Mouse (Mus musculus) cerebellum, adult 9-10 months (tissue): ENCODE results near the gene Xcl1.
A peak's percentile ranks its signal among the peaks of the same experiment; 100 is the strongest.

Experiments
- DNase-seq: peaks from one replicate; pipeline ENCODE4 v3.0.0; 2022

The Xcl1 gene

DNA sequence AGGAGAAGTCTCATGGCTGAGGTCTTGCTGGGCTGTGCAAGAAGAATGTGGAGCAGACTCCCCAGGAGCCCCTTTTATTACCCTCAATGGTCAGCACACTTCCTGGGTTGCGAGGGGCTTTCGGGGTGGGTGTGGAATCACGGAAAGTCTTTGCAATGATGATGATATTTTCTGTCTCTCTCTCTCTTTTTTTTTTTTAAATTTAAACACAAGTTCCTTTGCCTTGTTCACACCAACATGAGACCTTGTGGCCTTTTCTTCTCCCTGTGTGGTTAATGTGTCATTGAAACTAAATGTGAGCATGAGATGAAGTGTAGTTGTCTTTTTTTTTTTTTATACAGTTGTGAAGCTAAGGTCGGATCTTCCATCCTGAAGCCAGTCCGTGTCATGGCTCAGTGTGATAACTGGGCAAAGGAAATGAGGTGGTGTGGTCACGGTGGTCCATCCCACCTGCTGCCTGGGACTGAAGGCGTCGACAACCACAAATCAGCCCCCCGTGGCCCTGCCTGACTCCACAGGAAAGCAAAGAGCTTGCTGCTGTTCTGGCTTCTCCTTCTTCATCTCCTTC, at the start of gene Xcl1:
Xcl1 (minus strand) TSS at position 51 of the 568 bp plus-strand sequence.
- DNase-seq: no peak

DNA sequence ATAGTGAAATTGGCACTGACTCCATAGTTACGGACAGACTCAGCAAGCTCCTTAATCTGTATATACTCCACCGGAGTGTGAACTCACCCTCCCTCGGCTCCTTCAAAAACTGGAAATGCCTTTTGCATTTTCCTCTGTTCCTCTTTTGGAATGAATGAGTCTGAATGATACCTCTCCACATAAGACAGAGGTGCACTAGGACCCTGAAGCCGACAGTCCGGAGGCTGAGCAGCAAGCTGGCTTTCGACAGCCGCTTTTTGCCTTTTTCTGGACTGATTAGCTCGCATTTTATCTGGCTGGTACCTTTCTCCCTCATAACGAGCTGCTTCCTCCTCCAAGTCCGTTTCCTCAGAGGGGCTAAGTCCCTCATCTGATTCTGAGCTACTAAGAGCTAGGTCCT, 49.4 kb upstream of the Xcl1 start:
- peak; percentile 27 for DNase-seq

DNA sequence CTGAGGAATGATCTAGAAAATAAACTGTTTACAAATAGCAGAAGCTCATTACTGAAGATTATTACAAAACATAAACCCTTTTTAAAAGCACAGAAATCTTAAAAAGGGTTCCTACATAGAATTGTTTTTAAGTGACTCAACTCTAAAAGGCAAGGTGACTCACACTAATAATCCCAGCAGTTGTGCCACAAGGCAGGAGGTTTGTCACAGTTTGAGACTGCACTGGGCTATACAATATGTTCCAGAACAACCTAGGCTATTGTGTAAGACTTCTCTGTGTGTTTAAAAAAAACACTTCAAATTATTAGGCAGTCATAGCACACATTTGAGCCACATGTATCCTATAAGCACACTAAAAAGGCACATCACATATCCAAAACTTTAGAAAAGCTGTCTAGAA, 42.0 kb upstream of the Xcl1 start:
- DNase-seq: no peak

DNA sequence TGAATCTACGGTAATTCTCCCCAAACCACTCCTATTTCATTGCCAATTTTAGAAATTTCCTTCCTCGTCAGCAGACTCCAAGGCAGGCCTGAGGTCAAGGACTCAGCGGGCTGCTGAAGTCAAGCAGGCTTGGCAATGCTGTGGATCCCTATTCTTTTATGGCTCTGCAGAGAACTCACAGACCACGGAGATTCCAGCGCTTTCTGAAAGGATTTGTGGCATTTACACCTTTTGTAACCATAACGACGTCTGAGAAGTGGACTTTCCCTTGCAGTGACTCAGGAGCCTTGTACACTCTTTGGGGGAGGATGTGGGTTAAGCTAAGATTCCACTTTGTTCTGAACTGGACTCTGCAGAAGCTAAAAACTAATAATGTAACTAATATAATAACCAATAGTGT, 40.4 kb upstream of the Xcl1 start:
- DNase-seq: no peak

DNA sequence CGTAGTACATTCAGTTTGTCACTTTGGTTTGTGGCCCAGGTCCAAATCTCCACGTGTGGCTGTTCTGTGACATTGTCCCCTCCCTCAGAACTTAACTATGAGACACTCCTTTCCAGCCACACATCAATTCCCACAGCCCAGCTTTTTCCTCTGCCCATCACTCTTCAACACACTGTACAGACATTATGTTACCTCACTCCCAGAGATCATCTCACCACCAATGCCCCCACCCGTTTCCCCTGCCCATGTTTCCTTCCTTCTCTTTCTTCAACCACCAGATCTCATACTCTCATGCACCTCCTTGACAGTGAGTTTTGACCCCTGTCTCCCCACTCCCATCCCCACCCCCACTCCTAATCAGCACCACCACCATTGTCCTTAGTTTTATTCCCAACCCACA, 39.9 kb upstream of the Xcl1 start:
- DNase-seq: no peak

DNA sequence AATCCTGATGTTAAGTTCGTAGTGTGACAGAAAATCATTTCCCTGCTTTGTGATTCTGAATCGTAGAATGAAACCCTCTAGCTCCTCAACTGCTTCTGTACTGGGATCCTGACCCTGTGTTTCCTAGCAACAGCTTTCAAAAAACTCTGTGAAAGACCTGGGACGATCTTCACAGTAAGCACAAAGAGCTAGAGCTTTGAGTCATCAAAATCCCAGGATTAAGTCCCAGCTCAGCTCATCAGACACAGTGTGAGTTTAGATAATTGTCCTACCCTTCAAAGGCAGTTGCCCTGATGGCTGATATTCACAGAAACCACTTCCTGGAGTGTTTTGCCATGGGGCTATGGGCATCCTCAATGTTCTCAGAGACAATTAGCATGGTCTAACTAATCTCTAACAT, 38.5 kb upstream of the Xcl1 start:
- DNase-seq: no peak

DNA sequence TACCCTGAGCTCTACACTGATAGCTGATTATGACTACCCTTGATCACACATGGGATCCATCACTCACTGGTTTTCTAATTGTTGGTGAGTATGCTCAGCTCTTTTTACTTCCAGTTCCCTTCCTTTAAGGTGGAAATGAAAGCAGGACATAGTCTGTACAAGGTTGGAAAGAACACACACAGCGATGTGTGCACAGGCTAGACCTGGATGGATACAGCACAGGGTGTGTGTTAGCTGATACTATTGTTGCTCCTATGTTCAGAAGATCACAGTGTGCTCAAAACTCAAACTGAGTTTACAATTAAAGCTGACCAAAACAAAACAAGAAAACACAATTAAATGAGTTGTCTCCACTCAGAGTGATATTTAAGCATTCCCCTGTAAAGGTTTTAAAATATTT, 38.0 kb upstream of the Xcl1 start:
- DNase-seq: no peak

DNA sequence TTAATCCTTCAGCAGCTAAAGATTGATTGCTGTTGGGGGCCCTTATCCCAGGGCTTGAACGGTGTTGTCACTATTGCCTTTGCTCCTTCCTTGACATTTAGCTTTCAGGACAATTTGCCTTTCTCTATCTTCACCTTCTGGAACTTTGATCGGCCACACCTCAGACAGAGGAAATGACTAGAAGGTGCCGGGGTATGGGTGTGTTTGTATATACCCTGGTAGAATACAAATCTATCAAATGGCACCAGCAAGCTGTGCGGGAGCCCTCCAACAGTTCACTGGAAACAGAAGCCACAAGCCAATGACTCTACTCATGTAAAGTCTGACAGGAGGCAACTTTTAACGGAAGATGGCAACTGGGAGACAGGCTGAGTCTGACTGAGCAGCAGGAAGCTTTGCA, 37.4 kb upstream of the Xcl1 start:
- DNase-seq: no peak

DNA sequence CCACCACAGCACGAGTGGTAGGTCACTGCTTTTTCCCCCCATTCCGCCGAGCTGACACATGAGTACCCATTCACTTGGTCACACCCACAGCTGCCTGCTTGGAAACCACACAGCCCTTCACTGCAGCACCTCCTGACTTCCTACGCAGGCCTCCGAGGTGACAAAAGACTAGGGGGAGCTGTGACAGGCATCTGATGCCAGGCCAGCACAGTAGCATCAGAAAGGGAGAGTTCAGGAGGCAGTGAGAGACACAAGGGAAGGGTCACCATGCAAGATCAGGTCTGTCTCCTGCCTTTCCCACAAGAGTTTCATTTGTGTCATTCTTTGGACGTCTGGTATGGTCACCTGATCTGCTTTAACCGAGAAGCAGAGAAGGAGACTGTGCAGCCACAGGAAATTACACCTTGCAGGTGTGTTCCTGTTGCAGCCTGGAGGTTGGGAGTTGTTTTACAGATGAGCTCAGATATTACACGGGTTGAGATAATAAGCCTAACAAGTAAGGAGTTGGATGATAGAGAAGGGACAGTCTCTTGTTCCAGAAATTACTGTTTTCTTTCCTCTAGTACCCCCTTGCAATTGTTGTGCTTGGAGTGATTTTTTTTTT, 30.9 kb upstream of the Xcl1 start:
- no peak for DNase-seq

DNA sequence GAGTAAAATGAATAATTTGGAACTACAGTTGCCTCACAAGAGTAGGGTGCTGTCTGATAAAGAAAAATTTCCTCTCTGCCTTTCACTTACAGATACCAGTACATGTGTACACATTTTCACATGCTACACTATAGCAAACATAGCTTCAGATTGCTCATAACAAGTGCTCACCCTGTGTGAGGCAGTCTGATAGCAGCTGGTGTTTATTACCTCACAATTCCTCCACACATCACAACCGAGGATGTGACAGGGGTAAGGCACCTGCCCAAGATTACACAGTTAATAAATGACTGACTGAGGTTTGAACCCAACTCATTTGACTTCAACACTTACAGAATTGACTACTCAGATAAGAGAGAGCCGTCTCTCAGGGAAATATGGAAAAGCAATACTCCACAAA, 25.3 kb upstream of the Xcl1 start:
- DNase-seq: no peak

DNA sequence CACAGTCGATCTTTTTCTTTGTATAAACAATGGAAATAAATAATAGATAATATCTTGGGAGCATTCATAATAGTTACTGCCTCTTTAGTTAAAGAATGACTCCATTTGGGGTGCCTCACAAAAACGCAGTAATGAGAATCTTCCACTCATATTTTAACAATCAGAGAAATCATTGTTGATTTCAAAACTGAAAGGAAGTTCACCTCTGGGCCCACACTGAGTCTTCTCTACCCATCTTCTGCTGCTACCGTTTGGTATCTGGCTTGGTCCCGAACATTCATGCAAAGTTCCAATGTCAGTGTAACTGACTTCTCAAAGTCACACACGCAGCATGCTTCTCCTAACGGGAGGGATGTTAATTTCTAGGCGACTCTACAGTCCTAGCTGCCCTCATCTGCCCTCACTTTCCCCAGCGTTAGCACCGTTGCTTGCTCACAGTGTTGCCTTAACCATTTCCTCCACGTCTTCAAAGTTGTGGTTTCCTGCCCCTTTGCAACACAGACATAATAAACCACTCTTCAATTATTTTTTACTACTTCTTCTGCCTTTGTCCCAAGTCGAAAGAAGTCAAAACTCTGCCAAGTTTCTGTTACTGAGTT, 24.6 kb upstream of the Xcl1 start:
- DNase-seq: no peak

DNA sequence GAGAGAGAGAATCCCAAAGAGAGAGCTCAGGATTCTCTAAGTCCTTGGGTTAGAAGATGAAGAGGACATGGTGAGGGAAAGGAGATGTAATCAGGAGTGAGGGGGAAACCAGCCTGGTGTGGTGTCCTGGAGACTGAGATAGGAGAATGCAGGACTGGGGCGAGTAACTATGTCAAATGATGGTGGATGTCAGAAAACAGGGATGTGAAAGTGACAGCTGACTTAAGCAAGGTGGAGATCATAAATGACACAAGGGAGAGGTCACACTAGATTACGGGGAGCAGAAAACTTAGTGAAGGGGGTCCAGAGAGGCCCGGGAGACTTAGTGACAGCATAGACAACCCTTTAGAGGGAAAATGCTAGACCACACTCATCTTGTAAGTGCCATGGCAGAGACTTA, 23.8 kb upstream of the Xcl1 start:
- no peak for DNase-seq

DNA sequence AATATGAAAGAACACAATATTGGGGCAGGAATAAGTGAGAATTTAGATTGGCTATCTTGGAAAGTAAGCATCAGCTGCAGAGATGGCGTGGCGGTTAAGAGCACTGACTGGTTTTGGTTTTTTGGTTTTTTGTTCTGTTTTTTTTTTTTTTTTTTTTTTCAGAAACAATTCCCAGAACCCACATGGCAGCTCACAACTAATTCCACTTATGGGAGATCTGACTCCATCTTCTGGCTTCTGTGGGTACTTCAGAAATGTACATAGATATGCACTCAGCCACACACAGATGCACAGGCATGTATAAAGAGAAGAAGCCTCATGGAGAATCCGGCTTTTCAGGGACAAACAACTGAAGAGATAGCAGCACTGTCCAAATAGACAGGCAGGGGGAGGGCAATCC, 22.6 kb upstream of the Xcl1 start:
- no peak for DNase-seq

DNA sequence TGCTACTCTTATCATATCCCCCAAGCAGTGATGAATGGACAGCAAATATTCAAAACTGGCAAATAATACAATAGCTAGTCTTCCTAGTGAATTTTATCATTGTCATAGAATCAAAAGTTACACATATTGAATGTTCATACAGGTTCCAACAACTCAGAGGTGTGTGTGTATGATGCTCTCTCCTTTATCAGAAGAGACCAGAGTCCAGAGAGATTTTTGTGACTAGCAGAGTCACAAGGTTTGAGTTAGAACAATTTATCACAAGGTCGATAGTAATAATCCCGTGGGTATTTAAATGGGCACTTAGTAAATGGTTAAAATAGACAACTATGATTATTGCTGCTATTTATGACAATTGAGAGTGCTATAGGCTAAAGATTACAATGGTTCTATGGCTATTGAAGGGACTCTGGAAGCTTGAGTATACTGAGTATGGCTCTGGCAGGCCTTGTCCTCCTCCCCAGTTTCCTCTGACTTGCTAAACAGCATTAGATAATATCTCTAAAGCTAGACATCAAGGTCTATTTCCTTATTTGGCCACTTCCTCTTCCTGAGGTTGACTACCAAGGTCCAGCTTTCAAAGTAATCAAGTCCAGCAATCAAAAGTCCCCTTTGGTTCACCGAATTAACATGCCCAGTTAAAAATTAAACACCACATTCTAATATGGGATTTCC, 21.5 kb upstream of the Xcl1 start:
- no peak for DNase-seq

DNA sequence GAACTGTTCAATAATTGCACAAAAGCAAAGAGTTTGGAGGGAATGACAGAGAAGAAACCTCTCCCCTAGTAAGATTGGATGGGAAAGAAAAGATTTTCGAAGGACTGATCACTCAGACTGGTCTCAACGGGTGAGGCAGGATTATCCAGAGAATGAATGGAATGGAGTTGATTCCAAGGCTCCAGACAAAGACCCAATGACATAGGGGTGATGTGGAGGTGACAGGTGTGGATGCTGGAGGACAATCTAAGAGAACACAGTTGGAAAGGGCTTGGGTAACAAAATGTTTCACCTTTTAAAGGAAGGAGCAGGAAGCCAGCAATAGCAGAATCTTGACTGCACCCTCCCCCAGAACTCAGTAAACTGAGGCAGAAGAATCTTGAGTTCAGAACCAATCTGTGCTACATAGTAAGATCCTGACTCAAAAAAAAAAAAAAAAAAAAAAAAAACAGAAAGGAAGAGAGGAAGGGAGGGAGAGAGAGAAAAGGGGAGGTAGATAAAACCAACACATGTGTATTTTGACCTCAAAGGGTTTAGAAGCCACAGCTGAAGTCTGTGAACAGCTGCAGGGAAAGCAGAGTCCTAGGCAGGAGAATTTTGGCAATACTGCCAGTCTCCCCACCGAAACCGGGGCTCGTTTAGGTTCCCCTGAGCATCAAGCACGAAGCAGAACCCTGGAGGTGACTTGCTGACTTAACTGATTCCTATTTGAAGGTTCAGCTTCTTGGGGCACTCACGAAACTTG, 20.3 kb upstream of the Xcl1 start:
- DNase-seq: no peak

DNA sequence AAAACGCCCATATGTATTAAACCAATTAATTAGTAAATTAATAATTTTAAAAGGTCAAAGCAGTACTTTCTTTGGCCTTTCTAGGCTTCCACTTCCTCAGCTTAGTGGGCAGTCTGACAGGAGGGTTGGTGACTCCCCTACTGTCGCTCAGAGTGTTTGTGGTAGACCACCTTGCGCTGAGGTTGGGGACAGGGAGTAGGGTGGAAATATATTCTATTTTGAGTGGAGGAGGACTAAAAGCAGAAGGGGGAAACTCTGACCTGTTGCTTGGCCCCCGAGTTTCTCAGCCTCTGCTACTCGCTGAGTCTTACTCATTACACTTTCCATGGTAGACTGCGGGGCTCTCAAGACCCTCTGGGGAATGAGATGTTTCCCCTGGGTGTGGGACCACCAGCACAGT, 18.2 kb upstream of the Xcl1 start:
- DNase-seq: no peak

DNA sequence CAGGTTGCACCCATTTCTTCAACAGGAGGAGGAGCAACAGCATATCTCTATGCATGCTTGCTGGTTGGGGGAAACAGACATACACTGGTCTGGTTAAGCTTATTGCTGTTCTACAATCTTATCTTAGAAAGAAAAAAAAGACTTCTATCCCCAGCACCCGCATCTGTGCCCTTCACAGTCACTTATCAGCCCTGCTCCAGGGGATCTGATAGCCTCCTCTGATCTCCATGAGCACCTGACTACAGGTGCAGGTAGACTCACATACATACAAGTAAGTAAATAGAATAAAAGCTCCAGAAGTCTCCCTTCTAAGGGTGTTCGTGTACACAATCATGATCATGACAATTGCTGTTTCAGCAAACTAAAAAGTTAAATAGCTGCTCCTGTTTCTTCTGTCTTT, 733 bp upstream of the Xcl1 start:
- DNase-seq: no peak

DNA sequence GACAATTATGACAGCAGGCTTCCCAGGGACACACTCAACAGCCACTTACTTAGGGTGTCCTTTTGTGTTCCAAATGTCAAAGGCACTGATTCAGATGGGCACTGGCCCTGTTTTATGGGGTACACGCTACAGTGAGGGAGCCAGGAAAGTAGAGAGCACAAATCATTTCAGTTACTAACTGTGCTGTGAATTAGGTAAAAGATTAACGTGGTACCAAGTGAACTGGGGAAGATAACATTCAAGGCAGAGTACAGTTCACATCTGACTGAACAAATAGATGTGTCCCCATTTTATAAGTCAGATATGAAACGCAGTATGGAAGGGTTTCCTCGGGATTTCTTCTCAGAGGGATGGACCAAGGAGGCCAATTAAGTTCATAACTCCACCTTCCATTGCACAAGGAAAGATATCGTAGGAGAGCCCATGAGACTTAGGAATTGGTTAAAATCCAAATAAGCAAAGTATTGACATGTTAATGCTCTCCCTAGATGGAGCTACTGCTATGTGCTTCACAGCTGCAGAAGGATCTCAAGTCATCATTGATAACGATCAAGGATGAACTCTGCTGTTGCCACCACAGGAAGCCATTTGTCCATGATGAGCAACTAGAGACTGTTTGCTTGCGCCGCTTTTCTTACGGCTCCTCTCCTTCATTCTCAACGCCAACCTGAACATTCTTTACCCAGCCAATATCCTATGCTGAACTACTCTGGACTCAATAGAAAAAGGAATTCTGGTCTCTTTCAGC, 1.7 kb downstream of the Xcl1 start:
- DNase-seq: no peak

DNA sequence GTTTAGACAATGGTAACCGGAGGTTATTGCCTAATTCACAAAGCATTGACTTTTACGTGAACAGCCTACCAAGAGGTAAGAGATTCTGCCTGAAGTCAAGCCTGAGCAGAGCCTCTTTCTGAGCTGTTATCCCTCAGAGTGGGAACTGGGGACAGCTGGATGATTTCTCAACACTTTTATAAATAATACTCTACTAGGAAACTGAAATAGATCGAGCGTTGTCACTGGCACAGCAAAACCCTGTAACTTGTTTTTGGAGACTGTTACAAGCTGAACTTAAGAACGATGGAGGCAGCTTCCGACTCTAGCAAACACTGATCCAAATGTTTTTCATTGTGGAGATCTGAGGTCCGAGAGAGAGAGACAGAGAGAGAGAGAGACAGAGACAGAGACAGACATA, 4.2 kb downstream of the Xcl1 start:
- DNase-seq: no peak

DNA sequence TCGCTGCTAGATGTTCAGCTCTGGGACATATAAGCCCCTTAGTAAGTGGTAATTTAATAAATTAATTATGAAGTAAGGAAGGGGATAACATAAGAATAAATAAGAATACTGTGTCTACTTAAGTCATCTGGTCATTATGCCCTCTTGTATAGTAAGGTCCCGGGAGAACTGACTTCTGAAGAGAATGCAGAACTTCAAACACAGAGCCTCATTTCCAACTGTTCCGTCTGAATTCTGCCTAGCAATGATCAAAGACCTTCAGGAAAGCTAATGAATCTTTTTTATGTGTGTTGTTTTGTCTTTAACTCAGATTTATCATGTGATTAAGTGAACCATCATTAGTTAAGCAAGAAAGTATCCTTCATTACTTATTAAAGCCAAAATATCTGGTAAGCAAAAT, 5.3 kb downstream of the Xcl1 start:
- no peak for DNase-seq

DNA sequence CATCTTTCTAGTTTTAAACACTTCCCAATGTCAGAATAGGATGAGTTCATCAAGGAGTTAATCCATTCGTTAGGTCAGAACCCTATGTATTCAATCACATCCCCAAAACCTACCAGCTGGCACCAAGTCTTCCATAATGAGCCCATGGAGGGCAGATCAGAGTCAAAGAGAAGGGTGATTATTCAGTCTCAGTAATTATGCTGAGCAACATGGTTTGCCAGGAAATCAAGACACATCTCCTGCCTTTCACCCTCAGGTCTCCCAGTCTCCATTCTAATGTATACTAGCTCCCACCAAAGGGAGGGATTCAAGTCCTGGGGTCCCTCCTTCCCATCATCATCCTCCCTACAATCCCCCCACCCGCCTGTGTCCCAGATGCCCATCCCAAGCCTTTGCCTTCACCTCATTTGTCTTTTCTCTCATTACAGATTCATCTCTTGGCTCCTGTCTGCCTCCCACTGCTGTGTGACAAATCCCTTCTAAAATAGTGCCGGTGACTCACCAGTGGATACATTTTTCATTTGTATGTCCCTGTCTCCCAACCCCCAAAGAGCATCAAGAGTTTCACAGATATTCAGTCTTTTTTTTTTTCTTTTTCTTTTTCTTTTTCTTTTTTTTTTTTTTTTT, 8.7 kb downstream of the Xcl1 start:
- peak; percentile 64 for DNase-seq

DNA sequence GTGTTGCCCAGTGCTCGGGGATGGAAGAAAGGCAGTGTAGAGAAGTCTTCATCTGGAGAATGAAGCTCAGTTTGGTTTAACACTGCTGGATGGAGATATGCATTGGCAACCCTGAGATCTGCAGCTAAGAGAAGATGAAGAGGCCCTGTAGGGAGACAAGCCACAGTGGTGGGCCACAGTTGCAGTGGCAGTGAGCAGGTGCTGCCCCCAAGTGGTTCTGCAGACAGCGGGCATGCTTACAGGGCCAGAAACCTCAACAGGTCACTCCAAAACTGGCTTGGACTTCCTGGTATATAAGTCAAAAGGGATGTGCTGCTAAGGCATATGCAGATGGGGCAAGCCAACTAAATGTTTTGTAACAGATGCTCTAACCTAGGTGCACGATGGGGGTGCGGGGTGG, 30.3 kb downstream of the Xcl1 start:
- peak; percentile 51 for DNase-seq

DNA sequence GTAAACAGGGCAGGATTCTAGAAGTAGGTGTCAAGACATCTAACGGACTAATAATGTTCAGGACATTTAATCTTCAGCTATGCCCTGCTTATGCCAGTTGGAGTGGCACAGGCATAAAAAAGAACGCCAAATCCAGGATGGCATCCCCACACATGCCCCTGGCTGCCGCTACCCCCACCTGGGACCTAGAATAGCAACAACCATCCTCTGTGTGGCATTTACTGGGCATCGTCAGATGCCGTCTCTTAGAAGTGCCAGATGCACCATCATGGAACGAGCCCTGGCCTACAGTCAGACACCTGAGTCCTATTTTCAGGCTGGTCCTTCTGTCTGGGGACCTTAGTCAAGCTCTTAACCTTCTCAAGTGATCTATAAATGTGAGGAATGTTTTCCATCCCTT, 34.6 kb downstream of the Xcl1 start:
- DNase-seq: peak; percentile 35
